Mouse (Mus musculus) regulatory T cell (primary cell): ENCODE data around the gene Smcp.

ENCODE experiments used
- in situ Hi-C: fragments of 300-600 bp; cut with MboI, MseI; formaldehyde crosslinking; loops from one replicate; pipeline ENCODE4 v1.15.1; 2025; ENCODE audit warnings: high pct_unique_total_duplicates

Gene Smcp

DNA sequence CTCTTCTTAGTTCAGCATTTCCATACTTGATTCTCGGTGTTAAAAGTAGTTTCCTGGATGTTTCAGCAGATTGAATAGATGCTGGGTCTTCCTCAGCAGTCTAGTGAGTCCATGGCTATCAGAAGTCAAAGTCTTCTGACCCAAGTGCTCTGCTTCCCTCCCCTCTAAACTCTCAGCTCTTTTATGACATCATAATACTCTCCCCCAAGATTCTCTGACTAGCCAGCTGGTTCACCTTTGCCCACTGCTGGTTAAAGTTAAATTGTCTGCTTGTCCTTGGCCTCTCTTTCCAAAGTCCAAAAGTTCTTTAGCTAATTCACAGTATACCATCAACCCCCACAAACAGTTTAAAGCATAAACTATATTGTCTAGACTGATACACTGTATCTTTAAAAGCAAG is at the start of gene Smcp:
Smcp (minus strand) TSS at position 140 of the 400 bp plus-strand sequence.
- in situ Hi-C loops = no loop called here

DNA sequence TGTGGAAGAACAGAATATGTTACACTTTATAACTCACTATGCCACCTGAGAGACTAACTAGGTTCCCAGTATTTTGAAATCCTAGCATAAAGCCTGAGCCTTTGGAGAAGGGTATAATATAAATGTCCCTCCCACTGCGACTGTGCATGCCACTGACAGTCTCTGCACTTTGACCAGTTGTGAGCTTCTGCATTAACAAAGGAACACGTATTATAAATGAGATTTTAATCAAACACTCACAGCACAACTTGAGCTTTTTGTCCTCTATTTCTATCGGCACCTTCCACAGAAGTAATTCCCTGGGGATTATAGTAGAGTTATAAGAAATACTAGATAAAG is 49.8 kb upstream of the Smcp start:
- in situ Hi-C loops = no loop called here

DNA sequence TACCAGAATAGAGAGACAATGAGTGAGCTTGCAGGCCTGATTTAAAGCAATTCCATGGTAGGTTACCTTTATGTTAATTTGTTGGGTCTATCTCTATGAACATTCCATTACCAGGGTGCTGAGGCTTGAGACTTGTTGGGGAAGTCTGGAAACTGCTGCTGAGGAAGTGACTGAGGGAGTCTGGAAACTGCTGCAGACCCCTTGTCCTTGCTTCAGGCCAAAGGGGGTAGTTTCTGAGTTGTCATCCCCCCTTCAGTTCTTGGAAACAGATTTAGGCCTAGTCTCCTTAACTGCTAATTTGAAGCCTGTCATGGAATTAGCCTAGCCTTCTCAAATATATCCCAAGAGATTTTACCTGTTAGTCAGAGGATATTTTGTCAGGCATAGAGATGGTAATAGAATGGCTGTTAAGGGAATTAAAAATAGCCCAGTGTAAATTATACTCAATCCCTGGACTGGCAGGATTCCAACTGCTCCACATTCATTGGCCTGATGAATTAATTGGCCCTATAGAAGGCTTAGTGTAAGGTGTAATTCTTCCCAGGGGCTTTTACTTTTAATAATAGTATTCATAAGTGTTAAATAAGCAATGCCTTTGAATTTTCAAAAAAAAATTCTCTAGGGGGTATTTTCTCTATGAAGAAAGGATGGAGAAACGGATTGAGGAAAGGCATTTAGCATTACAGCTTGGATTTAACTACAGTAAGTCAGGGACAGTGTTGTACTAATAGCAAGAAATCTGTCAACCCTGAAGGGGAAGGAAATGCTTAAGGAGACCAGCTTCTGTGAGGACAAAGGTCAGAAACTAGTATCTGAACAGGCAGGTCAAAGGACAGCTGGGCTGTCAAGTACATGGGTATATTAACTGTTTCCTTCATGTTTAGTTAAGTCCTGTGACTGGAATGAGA is 49.2 kb upstream of the Smcp start:
- in situ Hi-C loops = no loop called here

- in situ Hi-C loops = no loop called here
Measured at GRCm38 (mm10) chr3:92621560-92621959, 32.8 kb upstream of the Smcp start, which contains the start of gene Lce6a. TSS of gene Lce6a (minus strand) at chr3:92621660.

DNA sequence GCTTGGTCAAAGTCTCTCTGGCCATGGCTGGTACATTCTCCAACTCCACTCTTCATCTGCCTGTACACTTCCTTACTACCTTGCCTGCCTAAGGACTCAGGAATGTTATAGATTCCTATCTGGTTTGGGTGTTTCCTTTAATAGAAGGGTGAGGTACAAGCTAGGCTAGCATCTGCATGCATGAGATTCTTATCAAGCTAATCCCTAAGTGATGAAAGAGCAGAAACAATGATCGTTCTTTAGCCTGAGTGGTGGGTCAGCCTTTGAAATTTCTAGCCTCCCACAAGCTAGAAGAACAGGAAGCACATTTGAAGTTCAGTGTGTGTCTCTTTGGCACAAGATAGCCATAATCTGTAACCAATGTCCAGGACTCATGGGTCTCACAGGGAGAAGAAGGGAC is 21.0 kb upstream of the Smcp start:
- in situ Hi-C loops = loop anchor here (5.0 kb wide), 1 partner anchor 458 kb away; no protein-coding TSS in a partner anchor

DNA sequence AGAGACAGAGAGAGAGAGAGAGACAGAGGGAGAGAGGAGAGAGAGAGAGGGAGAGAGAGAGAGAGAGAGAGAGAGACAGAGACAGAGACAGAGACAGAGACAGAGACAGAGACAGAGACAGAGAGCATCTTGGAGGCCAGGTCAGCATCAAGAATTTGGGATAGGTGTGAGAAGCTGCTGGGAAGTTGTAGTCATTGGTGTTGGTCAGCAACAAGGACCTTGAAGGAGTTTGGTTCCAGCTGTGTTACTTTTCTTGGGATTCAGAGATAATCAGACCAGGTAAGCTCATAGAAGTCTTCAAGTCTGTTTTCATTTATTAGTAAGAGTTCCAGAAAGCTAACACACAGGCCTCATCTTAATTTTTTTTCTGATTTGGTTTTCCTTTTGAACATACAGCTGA is 18.6 kb upstream of the Smcp start, which contains the start of gene 2210017I01Rik:
2210017I01Rik (minus strand) TSS at position 101 of the 400 bp plus-strand sequence.
- in situ Hi-C loops = loop anchor here (5.0 kb wide), 1 partner anchor 455 kb away; no protein-coding TSS in a partner anchor

- in situ Hi-C loops = no loop called here
Measured at GRCm38 (mm10) chr3:92602169-92602568, 13.4 kb upstream of the Smcp start.

GRCm38 (mm10) chr3:92600456-92600855 is 11.7 kb upstream of the Smcp start:
- in situ Hi-C loops = no loop called here

- in situ Hi-C loops = no loop called here
Measured at GRCm38 (mm10) chr3:92599973-92600372, 11.2 kb upstream of the Smcp start.

- in situ Hi-C loops = no loop called here
Measured at GRCm38 (mm10) chr3:92598429-92598828, 9.6 kb upstream of the Smcp start.

DNA sequence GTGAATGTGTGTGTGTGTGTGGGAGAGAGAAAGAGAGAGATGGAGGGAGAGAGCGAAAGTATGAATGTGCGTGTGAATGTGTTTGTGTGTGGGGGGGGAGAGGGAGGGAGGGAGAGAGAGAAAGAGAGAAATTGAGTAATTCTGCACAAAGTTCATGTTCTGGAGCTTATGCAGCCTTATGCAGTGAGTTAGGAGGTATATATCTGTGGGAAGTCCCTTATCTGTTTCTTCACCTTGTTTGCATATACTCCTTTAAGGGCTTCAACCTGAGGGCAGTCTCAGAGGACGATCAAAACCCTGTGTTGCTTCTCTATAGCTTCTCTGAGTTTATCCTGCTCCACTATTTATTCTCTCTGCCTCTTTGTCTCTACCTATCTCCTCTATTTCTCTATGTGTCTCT is 1.6 kb downstream of the Smcp start:
- in situ Hi-C loops = no loop called here

- in situ Hi-C loops = no loop called here
Measured at GRCm38 (mm10) chr3:92585055-92585454, 3.7 kb downstream of the Smcp start.

DNA sequence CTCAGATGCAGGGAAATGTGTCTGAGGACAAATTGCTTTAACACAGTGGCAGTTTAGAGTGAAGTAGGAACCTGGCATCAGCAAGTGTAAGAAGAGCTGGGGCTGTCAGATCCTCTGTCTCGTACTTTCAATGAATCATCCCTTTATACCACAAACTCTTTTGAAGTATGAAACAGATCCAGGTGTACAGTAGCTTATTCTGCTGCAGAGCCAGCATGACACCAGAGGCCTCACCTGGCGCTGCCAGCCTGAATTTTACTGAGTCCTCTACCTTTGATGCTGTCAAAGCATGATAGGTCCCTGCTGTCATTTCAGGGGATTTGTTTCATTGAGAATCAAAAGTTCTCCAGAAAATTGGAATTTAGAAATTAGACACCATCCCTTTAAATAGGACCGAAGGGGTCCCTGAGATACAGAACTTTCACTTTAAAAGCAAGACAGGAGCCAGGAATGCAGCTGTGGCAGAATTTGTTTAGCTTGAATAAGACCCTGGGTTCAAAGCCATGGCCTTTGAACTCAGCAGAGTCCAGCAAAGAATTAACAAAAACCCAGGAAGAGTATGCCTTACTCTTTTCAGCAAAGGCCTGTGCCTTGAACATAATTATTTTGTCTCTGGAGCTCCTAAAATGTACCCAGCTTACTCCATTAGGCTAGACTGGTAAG is 5.5 kb downstream of the Smcp start:
- in situ Hi-C loops = no loop called here

- in situ Hi-C loops = no loop called here
Measured at GRCm38 (mm10) chr3:92579508-92579907, 9.3 kb downstream of the Smcp start.

DNA sequence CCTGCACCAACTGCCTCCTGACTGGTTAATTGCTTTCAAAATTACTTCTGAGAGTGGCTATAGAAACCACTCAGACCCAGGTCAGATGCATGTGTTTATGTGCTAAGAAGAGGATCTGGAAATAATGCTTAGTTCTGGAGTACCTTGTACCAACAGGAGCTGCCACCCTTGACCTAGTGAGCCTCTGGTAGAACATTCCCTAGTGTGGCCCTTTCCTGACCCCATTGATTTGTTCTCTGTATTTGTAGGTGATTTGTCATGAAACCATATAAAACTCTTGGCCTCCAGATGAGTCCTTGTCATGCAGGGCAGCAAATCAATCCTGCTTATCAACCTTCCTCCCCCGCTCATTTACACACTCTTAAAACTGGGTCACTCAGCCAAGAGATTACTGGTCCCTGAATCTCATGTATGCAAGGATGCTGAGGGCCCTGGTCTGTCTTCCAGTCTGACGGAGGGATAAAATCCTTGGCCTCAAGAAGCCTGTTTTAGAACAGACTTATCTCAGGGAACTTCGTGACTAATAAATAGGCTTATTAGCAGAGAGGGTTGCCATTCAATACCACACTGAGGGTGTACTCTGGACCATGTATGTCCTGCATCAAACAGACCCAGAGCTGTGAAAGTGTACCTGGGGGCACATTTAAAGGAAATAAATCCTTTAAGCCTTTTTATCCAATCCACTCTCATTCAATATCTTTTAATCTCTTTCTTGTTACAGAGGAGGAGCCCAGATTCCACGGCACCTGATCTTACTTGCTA is 10.0 kb downstream of the Smcp start:
- in situ Hi-C loops = no loop called here

DNA sequence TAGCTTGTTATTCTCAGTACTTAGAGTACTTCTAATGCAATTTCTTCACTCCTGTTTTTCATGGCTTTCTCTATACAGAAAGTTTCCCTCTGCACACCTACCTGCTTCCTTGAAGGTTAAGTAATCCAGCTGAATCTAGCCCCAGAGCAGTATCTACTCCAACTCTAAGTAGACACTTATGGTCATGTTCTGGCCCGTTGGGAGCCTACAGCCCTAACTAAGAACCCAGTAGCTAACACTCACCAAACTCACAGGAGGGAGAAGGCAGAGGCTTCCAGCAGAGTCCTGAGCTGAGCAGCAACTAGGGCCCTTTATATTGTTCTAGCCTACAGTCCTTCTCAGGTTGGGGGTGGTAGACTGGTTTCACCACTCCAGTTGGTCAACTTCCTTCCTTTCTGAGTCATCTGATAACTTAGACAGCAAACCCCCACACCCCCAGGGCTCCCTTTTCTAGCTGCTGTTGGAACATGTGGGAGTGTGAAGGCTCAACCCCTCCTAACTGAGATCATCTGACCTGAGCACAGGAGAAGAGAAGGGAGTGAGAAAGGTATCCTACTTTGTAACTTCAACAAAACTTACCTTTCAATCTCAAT is 15.3 kb downstream of the Smcp start, which contains the start of gene Ivl:
Ivl (minus strand) TSS at position 287 of the 593 bp plus-strand sequence.
- in situ Hi-C loops = no loop called here

DNA sequence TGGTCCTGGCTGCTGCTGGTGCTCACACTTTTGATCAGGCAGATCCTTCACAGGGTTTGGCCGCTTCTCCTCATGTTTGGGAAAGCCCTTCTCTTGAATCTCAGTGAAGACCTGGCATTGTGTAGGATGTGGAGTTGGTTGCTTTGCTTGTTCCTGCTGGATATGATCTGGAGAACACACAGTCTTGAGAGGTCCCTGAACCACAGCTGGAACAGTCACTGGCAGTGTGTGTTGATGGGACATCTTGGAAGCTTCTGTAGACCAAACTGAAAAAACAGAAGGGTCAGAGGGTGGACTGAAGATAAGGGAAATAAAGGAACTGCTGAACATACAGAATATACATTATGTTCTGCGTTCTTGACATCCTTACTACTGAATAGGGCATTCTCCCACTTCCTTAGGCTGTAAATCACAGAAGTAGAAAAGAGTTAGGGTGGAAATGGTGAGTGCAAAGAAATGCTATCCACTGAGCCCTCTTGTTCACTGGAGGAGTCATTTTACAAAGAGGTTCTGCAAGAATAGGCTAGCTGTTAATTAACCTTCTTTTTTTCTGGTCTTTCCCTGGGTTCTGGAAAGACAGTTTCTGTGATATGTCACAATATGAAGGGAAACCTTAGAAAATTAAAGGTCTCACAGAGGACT is 16.2 kb downstream of the Smcp start:
- in situ Hi-C loops = no loop called here

GRCm38 (mm10) chr3:92568752-92569151 is 20.0 kb downstream of the Smcp start:
- in situ Hi-C loops = no loop called here

DNA sequence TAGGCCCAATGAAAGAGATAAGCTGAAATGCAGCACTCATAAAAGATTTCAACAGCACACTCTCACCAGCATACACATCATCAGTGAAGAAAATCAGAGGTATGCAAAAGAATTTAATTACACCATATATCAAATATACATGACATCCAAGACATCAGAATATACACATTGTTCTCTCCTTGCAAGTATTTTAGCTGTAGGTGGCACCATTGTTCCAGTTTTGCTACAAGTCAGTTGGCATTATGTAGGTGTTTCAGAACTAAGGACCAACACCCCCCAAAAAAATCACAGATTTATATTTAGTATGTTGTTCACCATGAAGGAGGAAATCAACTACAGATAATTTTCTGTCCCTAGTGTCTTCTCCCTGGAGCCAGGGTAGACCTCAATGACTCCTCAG is 23.4 kb downstream of the Smcp start:
- in situ Hi-C loops = no loop called here

GRCm38 (mm10) chr3:92534411-92534810 is 54.4 kb downstream of the Smcp start, which contains the start of gene 2310046K23Rik:
TSS of gene 2310046K23Rik (minus strand) at chr3:92534511.
- in situ Hi-C loops = no loop called here
